Mouse (Mus musculus): ENCODE results near the gene Lrrn4cl. TPM values are rescaled to one million over a fixed set of nuclear protein-coding genes. Genes with fewer than 3 reads are reported as not detected.
"Not testable (repeated sequence)": the region's sequence is repeated elsewhere in the genome, so short reads cannot be mapped to it uniquely, and the experiment has no call there.

The Lrrn4cl gene
- total RNA-seq, 2 experiments from 2014 or later = 1.7 TPM; not detected in 1

DNA sequence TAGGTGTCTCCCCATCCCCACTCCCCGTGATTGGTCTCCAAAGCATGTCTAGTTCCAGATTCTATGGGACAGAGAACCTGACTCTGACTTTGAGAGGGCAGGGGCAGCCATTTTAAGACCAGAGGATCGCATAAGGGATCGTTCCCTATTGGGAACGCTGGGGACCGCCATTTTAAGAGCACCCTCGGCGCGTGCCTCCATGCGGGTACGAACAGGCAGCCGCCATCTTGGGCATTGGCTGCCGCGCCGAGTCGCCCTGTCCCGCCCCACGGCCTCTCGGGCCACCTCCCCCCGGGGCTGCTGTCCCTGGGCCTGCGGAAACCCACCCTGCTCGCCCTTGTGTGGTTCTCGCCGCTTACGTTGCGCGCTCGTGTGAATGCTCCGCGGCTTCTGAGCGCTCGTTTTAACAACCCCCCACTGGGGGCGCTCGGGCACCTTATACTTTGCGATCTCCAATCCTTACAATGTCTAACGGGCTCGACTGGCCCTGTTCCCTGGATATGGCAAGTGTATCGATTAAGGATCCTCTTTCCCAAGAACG lies 13.2 kb upstream of the Lrrn4cl start, which contains the start of gene Bscl2:
TSS of gene Bscl2 (plus strand) at position 217 of the 541 bp plus-strand sequence.
- ATAC-seq (replicated peaks; ENCODE audit: low FRiP score, poor library complexity, severe bottlenecking) = peak; percentile 73

DNA sequence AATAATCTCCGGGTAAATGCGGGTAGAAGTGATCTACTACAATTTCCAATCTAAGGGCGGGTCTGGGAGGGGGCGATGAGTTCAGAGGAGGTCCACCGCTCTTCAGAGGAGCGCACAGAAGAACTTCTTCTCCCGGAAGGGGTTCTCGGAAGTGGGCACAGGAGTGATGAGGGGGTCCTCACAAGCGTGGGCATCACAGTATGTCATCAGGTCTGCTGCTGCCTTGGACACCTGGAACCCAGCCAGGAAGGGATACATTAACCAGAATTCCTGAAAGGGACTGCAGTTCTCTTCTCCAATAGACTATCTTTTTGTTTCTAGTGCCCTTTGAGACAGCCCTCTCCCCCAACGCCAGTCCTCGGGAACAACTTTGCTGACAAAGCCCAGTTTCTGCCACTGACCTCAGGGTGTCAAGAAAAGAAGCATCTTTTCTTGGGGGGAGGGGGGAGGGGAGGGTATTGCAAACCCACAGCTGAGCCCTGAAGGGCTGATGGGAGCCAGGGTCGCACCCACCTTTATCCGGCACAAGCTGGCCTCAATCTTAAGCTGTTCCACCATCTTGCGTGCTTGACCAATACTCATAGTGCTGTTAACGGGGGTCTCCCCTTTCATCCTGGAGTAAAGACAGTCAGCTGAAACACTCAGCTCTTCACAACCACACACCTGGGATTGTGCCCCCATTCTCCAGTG lies 12.4 kb upstream of the Lrrn4cl start:
- ATAC-seq (replicated peaks; ENCODE audit: low FRiP score, poor library complexity, severe bottlenecking) = no peak

DNA sequence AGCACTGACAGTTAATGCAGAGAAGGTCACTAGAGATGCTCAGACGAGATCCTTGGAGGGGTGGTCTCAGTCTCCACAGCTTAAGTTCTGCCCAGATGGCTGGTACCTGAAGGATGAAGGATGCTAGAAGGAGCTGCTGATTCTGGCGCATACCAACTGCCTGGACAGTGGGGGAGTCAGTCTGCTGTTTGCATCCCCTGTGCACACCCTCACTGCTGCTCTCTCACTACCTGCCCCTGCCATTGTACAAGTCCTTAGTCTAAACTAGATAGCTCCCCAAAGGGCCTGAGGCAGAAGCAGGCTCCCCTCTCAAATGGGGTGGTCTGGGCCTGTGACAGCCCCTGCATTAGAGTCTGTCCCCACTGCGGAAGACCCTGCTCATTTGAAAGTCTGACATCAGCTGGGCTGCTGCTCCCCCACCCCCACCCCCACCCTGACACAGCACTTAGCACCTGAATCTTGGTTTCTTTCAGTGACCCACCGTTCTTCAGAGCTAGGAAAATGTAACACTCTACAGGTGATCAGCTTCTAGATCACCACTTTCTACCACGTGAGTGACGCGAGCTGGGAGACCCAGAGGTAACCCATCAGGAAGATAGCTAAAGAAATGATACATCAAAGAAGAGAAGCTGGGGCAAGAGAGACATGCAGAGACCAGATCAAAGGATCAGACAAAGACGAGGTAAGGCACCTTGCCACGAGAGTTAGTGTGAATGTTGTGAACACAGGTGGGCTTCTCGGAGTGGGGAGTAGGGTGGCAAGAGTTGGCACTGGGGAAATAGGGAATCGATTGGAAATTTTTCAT lies 11.3 kb upstream of the Lrrn4cl start, which contains the start of gene Gng3:
TSS of gene Gng3 (minus strand) at position 92 of the 805 bp plus-strand sequence.
- ATAC-seq (replicated peaks; ENCODE audit: low FRiP score, poor library complexity, severe bottlenecking) = no peak

DNA sequence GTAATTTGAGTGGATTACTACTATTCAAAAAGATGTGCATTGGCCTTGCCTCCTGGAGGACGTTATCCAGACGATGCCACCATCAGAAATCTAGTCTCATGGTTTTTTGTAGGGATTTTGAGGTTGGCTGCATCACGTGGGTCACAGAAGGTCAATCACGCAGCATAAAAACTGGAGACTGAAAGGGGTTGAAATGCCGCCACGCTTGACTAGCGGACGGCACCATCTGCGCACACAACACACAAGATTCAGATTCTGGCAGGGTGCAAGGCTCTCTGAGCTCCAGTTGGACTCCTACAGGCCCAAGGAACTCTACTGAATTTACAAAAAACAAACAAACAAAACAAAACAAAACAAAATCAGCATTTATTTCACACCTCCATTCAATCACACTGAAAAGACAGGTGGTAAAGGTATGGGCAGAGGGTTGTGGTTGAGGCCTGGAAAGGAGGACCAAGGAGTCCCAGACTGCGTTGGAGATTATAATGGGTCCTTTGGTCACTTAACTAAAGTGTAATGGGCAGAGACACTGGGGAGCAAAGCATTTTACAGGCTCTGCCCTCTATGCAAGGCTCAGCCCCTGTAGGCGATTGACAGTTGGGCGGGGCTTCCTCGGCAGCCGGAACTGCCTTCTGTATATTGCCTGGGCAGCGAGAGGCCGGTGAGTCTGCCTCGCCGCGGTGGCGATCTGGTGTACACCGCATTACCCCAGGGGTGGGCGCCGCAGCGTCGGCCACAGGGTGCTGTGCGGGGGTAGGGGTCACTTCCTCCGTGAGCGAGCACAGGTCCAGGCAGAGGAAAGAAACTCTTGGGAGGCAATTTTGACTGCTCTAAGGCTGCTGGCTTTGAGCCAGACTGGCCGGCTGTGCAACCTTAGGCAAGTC lies 10.4 kb upstream of the Lrrn4cl start:
- peak; percentile 84 for ATAC-seq (replicated peaks; ENCODE audit: low FRiP score, poor library complexity, severe bottlenecking)

DNA sequence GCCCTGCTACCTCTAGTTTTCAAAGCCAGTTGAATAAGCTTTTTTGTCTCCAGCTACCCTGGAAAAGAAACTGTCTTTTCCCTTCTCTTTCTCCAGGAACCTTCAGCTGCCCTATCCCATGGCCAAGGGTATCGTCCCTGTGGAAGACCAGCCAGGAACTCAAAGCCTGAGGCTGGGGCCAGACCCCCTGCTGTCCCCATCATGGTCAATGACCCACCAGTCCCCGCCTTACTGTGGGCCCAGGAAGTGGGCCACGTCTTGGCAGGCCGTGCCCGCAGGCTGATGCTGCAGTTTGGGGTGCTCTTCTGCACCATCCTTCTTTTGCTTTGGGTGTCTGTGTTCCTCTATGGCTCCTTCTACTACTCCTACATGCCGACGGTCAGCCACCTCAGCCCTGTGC lies 9.6 kb upstream of the Lrrn4cl start:
- no peak for ATAC-seq (replicated peaks; ENCODE audit: low FRiP score, poor library complexity, severe bottlenecking)

DNA sequence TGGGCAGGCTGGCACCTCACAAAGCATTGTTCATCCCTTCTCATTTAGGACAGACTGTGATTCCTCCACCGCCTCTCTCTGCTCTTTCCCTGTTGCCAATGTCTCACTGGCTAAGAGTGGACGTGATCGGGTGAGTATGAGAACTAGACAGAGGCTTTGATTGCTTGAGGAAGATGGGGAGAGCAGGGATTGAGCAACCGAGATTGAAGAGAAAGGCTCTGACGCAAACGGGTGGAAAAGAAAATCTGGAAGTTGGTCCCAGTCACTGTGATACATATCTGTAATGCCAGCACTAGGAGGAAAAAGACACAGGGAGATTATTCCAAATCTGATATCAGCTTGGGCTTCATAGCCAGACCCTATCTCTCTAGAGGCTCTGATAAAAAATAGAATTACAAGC lies 7.6 kb upstream of the Lrrn4cl start:
- no peak for ATAC-seq (replicated peaks; ENCODE audit: low FRiP score, poor library complexity, severe bottlenecking)

DNA sequence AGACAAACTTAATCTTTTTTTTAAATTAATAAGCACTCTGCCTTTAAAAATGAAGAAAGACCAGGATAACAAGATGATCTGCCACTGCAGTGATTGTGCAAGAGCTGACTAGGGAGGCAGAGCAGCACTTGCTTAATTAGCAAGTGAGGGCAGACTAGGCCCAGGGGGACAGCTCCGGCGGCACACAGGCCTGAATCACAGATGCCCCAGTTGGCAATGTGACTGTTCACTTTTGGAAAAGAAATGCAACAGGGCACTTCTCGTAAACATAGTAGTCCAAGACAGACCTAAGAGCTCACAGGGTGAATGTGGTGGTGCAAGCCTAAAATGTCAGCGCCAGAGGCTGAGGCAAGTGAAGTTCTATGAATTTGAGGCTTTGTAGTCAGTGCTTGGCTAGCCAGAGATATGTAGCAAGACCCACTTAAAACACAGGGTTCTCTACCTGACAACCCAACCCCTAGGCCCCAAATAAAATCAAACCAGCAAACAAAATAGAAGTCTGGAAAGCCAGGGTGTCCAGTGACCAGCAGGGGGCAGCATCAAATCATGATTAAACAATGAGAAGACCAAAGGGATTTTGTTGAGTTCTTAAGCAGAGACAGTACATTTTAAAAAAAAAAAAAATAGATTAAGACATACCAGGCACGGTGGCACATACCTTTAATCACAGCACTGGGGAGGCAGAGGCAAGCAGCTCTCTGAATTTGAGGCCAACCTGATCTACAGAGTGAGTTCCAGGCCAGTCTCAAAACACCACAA lies 6.0 kb upstream of the Lrrn4cl start:
- ATAC-seq (replicated peaks; ENCODE audit: low FRiP score, poor library complexity, severe bottlenecking) = peak; percentile 51

DNA sequence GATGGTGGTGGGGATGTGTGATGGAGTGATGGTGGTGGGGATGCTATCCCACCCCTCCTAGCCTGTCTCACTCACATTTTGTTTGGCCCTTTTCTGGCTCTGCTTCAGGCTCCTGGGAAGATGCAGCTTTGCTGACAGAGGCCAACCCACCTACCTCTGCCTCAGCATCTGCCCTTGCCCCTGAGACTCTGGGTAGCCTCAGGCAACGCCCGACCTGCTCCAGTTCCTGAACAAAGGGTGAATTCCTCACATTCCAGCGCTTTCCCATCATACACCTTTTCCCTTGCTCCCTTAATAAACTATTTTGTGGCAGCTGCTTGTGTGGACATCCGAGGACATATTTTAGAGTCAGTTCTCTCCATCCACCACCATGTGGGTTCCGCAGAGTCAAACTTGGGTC lies 2.2 kb upstream of the Lrrn4cl start:
- no peak for ATAC-seq (replicated peaks; ENCODE audit: low FRiP score, poor library complexity, severe bottlenecking)

DNA sequence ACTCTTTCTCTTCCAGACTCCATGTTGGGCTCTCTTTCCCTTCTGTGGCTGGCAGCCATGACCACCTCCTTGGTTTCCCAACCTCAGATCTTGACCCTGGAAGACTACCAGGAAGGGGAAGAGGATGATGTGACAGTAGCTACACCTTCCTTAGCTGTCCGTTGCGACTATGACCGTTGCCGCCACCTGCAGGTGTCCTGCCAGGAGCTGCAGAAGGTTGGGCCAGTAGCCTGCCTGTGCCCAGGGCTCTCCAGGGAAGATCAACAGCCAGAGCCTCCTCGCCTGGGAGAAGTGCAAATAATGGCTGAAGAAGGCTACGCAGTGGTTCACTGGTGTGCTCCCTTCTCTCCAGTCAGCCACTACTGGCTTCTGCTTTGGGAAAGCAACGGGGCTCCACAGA lies 1.1 kb downstream of the Lrrn4cl start:
- no peak for ATAC-seq (replicated peaks; ENCODE audit: low FRiP score, poor library complexity, severe bottlenecking)

DNA sequence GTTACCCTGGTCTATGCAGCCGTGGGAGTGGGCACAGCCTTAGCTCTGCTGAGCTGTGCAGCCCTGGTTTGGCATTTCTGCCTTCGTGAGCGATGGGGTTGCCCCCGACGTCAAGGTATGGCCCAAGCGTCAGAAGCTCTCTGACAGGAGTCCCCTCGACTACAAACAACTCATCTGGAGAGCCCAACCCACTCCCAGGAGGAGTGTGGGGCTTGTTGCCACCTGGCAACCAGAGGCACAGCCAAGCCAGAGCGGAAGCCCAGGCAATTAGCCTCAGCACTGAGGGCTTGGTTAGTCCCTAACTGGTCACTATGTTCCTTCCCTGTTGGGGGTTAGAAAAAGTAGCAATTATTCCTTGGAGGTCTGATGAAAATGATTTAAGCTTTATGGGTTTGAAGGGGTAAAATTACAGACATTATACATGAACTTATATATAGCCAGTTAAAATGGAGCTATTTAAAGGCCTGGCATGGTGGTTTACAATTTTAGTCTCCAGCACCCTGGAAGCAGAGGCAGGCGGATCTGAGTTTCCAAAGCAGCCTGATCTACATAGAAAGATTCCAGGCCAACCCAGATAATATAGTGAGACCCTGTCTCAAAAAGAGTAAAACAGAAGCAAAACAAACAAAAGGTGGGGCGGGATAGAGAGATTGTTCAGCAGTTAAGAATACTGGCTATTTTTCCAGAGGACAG lies 1.8 kb downstream of the Lrrn4cl start:
- ATAC-seq (replicated peaks; ENCODE audit: low FRiP score, poor library complexity, severe bottlenecking) = no peak

DNA sequence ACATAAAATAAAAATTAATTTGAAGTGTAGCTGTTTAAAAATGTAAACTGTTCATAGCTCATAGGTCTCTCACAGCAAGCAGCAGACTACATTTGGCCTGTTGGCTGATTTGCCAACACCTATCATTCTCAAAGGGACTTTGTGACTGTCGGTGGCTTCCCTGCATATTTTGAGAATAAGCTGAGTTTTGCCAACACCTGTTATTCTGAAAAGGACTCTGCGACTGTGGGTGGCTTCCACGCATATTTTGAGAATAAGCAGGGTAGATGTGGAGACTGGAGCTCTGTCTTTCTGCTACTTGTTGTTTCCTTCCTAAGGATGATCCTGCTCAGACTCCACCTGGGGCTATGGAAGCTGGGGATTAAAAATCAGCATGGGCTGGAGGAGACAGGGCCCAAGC lies 2.5 kb downstream of the Lrrn4cl start:
- ATAC-seq (replicated peaks; ENCODE audit: low FRiP score, poor library complexity, severe bottlenecking) = no peak

DNA sequence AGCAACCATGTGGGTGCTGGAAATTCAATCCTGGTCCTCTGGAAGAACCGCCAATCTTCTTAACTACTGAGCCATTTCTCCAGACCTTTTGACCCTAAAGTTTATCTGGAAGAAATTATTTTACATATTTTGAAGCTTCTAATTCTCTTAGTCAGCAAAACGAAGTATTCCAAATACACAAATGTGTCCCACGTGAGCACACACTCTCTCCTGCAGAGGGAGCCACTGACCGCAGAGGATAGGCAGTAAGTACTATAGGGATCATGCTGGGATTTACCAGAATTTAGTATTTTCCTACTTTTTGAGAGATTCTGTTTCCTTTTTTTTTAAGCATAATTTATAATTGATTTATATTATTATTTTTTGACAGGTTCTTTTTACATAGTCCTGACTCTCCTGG lies 7.1 kb downstream of the Lrrn4cl start:
- peak; percentile 81 for ATAC-seq (replicated peaks; ENCODE audit: low FRiP score, poor library complexity, severe bottlenecking)

DNA sequence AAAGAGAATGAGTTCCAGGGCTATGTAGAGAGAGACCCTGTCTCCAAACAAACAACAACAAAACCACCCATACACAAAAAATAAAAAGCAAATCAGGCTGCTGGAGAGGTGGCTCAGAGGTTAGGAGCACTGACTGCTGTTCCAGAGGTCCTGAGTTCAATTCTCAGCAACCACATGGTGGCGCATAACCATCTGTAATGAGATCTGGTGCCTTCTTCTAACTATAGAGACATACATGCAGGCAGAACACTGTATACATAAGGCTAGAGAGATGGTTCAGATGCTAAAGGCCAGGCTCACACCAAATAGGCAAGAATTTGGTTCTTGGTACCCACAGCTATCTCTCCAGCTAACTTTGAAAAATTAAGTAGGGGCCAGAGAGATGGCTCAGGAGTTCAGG lies 8.4 kb downstream of the Lrrn4cl start:
- ATAC-seq (replicated peaks; ENCODE audit: low FRiP score, poor library complexity, severe bottlenecking) = no peak

DNA sequence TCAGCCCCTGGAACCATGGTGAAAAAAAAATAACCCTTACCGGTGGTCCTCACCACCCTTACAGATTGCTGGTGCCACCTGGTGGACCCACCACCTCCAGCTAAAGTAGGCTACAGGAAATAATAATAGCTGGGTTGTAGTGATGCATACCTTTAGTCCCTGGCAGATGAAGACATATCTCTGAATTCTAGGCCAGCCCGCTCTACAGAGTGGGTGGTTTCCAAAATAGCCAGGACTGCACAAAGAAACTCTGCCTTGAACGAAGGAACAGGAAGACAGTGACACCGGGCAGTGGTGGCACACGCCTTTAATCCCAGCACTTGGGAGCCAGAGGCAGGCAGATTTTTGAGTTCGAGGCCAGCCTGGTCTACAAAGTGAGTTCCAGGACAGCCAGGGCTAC lies 13.7 kb downstream of the Lrrn4cl start:
- no peak for ATAC-seq (replicated peaks; ENCODE audit: low FRiP score, poor library complexity, severe bottlenecking)

DNA sequence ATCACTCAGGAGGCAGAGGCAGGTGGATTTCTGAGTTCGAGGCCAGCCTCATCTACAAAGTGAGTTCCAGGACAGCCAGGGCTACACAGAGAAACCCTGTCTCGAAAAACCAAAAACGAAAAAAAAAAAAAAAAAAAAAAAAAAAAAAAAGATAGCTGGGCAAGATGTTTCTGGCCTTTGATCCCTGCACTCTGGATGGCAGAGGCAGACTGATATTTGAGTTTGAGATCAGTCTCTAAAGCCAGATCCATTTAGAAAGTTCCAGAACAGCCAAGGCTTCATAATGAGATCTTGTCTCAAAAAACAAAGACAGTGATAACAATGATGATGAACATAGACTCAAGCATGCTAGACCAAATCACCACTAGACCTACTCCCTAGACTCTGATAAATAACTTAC lies 19.8 kb downstream of the Lrrn4cl start:
- not testable (repeated sequence) for ATAC-seq (replicated peaks; ENCODE audit: low FRiP score, poor library complexity, severe bottlenecking)

DNA sequence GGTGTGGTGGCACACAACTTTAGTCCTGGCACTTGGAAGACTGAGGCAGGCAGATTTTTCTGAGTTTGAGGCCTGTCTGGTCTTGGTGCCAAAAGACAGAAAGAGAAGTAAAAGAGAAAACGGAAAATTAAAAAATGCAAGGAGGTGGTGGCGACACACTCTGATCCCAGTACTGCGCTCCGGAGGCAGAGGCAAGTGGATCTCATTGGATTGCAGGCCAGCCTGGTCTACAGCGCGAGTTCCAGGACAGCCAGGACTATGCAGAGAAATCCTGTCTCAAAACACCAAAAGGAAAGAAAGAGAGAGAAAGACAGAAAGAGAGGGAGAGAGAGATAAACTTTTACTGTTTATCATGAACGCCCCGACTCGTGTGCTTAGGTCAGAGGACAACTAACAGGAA lies 20.3 kb downstream of the Lrrn4cl start:
- peak; percentile 28 for ATAC-seq (replicated peaks; ENCODE audit: low FRiP score, poor library complexity, severe bottlenecking)

DNA sequence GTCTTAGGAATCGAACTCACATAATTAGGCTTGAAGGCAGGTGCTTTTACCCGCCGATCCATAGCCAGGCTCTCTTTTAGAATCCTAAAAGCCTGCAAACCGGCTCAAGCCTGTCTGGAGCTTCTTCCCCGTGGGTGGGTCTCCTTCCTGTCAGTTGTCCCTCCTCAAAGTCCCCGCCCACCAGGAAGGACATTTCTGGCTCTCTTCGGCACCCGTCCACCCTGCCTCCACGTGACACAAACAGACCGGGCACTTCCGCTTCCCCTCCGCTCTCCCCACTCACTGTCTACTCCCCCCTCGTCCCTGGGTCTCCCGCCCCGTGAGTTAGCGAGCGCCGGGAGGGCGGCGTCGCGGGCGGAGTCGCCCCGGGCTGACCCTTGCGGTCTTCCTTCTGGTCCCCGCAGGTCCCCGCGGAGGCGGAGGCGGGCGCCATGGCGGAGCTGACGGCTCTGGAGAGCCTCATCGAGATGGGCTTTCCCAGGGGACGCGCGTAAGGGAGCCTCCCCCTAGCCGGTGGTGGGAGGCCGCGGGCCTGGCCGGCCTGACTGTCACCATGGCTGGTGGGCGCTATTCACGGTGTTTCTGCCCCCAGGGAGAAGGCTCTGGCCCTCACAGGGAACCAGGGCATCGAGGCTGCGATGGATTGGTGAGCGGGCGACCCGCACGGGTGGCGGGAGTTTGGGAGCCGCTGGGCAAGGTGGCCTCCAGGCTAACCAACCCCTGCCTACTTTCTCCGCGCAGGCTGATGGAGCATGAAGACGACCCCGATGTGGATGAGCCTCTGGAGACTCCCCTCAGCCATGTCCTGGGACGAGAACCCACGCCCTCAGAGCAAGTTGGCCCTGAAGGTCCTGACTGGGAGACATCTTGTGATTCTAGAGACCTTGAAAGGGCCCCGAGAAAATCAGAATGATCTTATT lies 21.0 kb downstream of the Lrrn4cl start, which contains the start of gene Ubxn1:
TSS of gene Ubxn1 (plus strand) at position 230 of the 920 bp plus-strand sequence.
- ATAC-seq (replicated peaks; ENCODE audit: low FRiP score, poor library complexity, severe bottlenecking) = peak; percentile 99

Measured in erythroid progenitor cell, adult 5-6 weeks (primary cell).